Mouse (Mus musculus): Measurements from ENCODE around the gene Cds1.

GRCm38 (mm10) chr5:101819216-101819615, 54.3 kb downstream of the Cds1 start:
- no peak for TF ChIP-seq CTCF (conservative IDR thresholded peaks at IDR 0.05; ENCODE audit: insufficient read depth, insufficient read length, low read depth, low read length)
- TF ChIP-seq POLR2A (IDR thresholded peaks at IDR 0.05; ENCODE audit: low read depth, low read length), result no peak
